Mouse (Mus musculus) liver, embryonic 14 days (tissue): ENCODE data around the gene Tnn. TPM values are rescaled to one million over a fixed set of nuclear protein-coding genes. Genes with fewer than 3 reads are reported as not detected.

Experiments used
- polyA plus RNA-seq: library from polyadenylated mRNA; depleted of rRNA; stranded (reverse); fragments of >200 nt; gene quantifications from 2 replicates; pipeline ENCODE4 v1.2.3, GENCODE M21; 2012; rRNA removed

The Tnn gene
- 0.05 TPM in 1 of 2 replicates, not detected in the other for polyA plus RNA-seq

GRCm38 (mm10) chr1:160153480-160153879 lies at the start of gene Tnn:
Gene Tnn (minus strand): TSS chr1:160153580.

GRCm38 (mm10) chr1:160194529-160195336 lies 41.4 kb upstream of the Tnn start, which contains the start of gene Mrps14:
Gene Mrps14 (plus strand): TSS chr1:160195215.

DNA sequence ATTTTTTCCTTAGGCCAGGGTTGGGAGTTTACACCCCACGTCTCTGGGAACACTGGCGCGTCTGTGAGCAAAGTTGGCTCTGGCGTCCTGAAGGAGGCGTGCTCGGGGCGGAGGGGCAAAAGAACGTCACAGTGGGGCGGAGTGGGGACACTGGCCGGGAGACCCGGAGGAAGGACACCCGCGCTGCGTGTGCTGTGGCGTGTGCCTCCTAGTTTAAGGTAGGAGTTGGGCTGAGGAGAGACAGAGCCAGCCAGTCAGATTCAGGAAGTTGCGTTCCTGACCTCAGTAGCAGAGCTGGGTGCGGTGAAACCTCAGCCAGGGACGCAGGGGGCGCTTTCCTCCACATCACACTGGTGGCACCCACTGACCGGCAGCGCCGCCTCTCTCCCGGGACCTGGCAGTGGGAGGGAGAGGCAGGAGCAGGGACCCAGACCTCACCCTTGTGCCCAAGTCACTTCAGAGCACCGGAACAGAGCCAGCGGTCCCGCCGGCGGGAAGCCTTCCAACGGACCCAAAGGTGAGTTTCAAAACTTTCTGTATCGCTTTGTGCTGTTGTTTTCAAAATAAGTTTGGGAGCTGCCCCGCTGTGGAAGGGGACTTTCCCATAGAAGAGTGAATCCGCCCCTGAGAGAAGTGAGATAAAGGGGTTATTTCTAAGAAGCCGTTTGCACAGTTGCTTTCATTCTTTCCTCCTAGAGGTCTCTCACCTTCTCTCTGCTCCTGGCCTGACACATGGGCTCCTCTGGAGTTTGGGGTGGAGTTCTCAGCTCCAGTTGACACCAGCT lies 109.0 kb downstream of the Tnn start, which contains the start of gene 4930523C07Rik:
4930523C07Rik (plus strand) TSS at position 146 of the 785 bp plus-strand sequence.

Other genes starting within 250 kb of the Tnn start
- gene 4930523C07Rik, start 109.2 kb downstream of the Tnn start, polyA plus RNA-seq = 7.3 and 7.5 TPM in 2 replicates
- 34.2 and 36.7 TPM in 2 replicates for gene Mrps14, start 41.6 kb upstream of the Tnn start, polyA plus RNA-seq
- 53.4 and 54.7 TPM in 2 replicates for gene Cacybp, start 59.3 kb upstream of the Tnn start, polyA plus RNA-seq